ENCODE assay signal across 25 mouse cellular contexts in genomic region chr14:77567120-77567519, GRCm38 (mm10).
"Had no signal": no experiment of that assay in that cellular context is flagged by ENCODE, and none has a peak within 500 bp of the region (broad histone marks: within the 10 kb centered on the region; RNA-seq: fewer than 3 reads in every experiment).

No protein-coding gene starts in this region.

- DNase-seq: gastrocnemius, adult 2 months; gastrocnemius, postnatal 10 days; gastrocnemius, postnatal 25 days; heart, adult 18-20 months; heart, postnatal 14 days; heart, postnatal 36 days; kidney, adult 18-20 months; kidney, adult 8-10 months; kidney, postnatal 10 days; kidney, postnatal 25 days; kidney, postnatal 4 days had no signal

- H3K36me3 ChIP-seq: heart, embryonic 13.5 days; heart, embryonic 15.5 days; hindbrain, embryonic 10.5 days; hindbrain, embryonic 12.5 days; limb, embryonic 10.5 days; limb, embryonic 12.5 days had no signal

- H3K4me3 ChIP-seq: gastrocnemius, adult 2 months; heart, embryonic 13.5 days; heart, embryonic 15.5 days; hindbrain, embryonic 10.5 days; hindbrain, embryonic 12.5 days; layer of hippocampus, adult 2 months; left cerebral cortex, adult 2 months; limb, embryonic 10.5 days; limb, embryonic 12.5 days had no signal

- ATAC-seq: forebrain, embryonic 16.5 days; hindbrain, embryonic 16.5 days; inflammation-experienced regulatory T-cells, adult 6 months; intestine, postnatal 0 days had no signal

- H3K9ac ChIP-seq: heart, embryonic 13.5 days; heart, embryonic 15.5 days; hindbrain, embryonic 12.5 days; hindbrain, embryonic 14.5 days; limb, embryonic 12.5 days had no signal

- H3K27ac ChIP-seq: gastrocnemius, adult 2 months; heart, embryonic 13.5 days; heart, embryonic 15.5 days; hindbrain, embryonic 10.5 days; hindbrain, embryonic 12.5 days; hindbrain, embryonic 14.5 days; layer of hippocampus, adult 2 months; left cerebral cortex, adult 2 months; limb, embryonic 10.5 days; limb, embryonic 12.5 days had no signal

- H3K27me3 ChIP-seq: heart, embryonic 13.5 days; heart, embryonic 15.5 days; hindbrain, embryonic 12.5 days; limb, embryonic 12.5 days had no signal

- H3K4me1 ChIP-seq: hindbrain, embryonic 10.5 days; hindbrain, embryonic 12.5 days had no signal

- H3K4me2 ChIP-seq: heart, embryonic 11.5 days; heart, embryonic 13.5 days; heart, embryonic 15.5 days; hindbrain, embryonic 12.5 days; hindbrain, embryonic 14.5 days; limb, embryonic 12.5 days had no signal

- H3K9me3 ChIP-seq: heart, embryonic 15.5 days; hindbrain, embryonic 10.5 days; hindbrain, embryonic 12.5 days; limb, embryonic 10.5 days; limb, embryonic 12.5 days had no signal
